Mouse (Mus musculus): ENCODE measurements at regions not wholly inside any gene's neighbourhood (a gene's known extent, or its start where the extent isn't known, plus 50 kb on each side); places are given as distances from the start of the nearest gene placed in this dataset.

DNA sequence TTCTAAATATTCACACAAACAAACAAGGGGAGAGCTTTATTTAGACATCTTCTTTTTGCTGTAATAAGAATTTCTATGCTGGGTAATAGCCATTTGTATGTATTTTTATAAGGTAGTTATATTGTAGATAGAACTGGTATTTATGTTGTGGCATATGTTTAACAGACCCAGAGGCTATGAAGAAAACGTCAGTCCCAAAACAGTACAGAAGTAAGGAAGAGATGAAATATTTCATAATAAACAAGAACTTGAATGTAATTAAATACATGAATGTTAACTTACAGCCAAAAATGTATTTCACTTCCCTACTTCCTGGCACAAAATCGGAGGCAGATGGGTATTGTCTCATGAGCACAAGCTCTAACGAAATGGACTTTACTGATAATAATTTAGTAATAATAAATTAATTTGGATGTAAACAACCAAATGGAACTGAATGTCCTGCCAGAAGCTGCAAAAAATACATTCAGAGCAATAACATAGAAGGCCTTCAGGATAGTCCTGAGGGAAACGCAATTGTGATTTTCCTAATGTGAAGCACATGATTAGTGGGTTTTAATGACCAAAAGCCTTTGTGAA lies 645.9 kb upstream of the Adamts5 start:
- TF ChIP-seq EP300 (IDR thresholded peaks at IDR 0.05; ENCODE audit: insufficient read depth, low read depth, low read length) (no peak), CTCF (IDR thresholded peaks at IDR 0.05) (no peak)

Data from heart, adult 2 months (tissue).